ENCODE assay signal across 9 mouse cellular contexts in genomic region chr17:85800357-85801078, GRCm38 (mm10).
DNase-seq lines count a peak whose midpoint lies in the region; ATAC-seq and TF ChIP-seq lines count a peak whose summit lies in the region.
"Had no signal": no experiment of that assay in that cellular context is flagged by ENCODE, and none has a peak within 500 bp of the region (broad histone marks: within the 10 kb centered on the region; RNA-seq: fewer than 3 reads in every experiment).

No protein-coding gene starts in this region.

- H3K9ac ChIP-seq in liver, embryonic 14.5 days (replicated peaks) = no peak overlapping the region
- H3K9ac ChIP-seq in stomach, postnatal 0 days (ENCODE audit: low read length) = peak overlapping the region; percentile 67

- H3K4me2 ChIP-seq in liver, embryonic 14.5 days (ENCODE audit: low read depth) = peak overlapping the region; percentile 45
- H3K4me2 ChIP-seq in stomach, postnatal 0 days (replicated peaks; ENCODE audit: low read depth) = peak overlapping the region; percentile 78

- intact Hi-C loops in gastrocnemius, adult 2 months (cut with DNase I) = loop anchor here (2.0 kb wide), 1 partner anchor 118 kb away; no protein-coding TSS in a partner anchor

- H3K4me1 ChIP-seq in liver, embryonic 14.5 days (replicated peaks; ENCODE audit: control insufficient read depth in 2 of 2, insufficient read depth in 2 of 2, low read length in 1 of 2) = no peaks in the 10 kb centered on the region
- H3K4me1 ChIP-seq in stomach, postnatal 0 days (replicated peaks; ENCODE audit: control insufficient read depth, insufficient read depth) = no peaks in the 10 kb centered on the region

- ATAC-seq in cerebellum, adult (ENCODE audit: insufficient number of reproducible peaks, low FRiP score, low TSS enrichment) = no peak
- ATAC-seq in liver, embryonic 14.5 days (ENCODE audit: insufficient read depth) = no peak
- ATAC-seq in stomach, postnatal 0 days (ENCODE audit: low FRiP score, low TSS enrichment) = 0 out of 2 replicates have a peak, but pooled peaks have one; percentile 38
- ATAC-seq in erythroid progenitor cell, adult 5-6 weeks (replicated peaks; ENCODE audit: low FRiP score, poor library complexity, severe bottlenecking) = no peak

- H3K36me3 ChIP-seq in liver, embryonic 14.5 days (replicated peaks; ENCODE audit: control insufficient read depth, insufficient read depth, low read depth) = no peaks in the 10 kb centered on the region
- H3K36me3 ChIP-seq in stomach, postnatal 0 days (ENCODE audit: control insufficient read depth, insufficient read depth, low read length) = no peaks in the 10 kb centered on the region

- 2% methylated on average over 44 of the region's 44 CpGs for WGBS in liver, embryonic 14.5 days (ENCODE audit: insufficient replicate concordance)
- WGBS in stomach, postnatal 0 days = 15% methylated on average over 44 of the region's 44 CpGs

- H3K27me3 ChIP-seq in liver, embryonic 14.5 days (ENCODE audit: control insufficient read depth, insufficient read depth, low read length) = peaks cover 42% of the 10 kb centered on the region
- no peaks in the 10 kb centered on the region for H3K27me3 ChIP-seq in stomach, postnatal 0 days (ENCODE audit: control insufficient read depth, insufficient read depth, low read length)

- peak overlapping the region; percentile 86 for H3K27ac ChIP-seq in gastrocnemius, adult 2 months
- H3K27ac ChIP-seq in liver, embryonic 14.5 days = no peak overlapping the region
- H3K27ac ChIP-seq in stomach, postnatal 0 days (replicated peaks) = peak overlapping the region; percentile 53

- no peaks in the 10 kb centered on the region for H3K9me3 ChIP-seq in liver, embryonic 14.5 days (ENCODE audit: control insufficient read depth, low read length)
- no peaks in the 10 kb centered on the region for H3K9me3 ChIP-seq in stomach, postnatal 0 days (ENCODE audit: control insufficient read depth, low read length)

- H3K4me3 ChIP-seq in gastrocnemius, adult 2 months = peak overlapping the region; percentile 78
- H3K4me3 ChIP-seq in liver, embryonic 14.5 days (ENCODE audit: insufficient read depth in 1 of 2, low read depth in 2 of 2, low read length in 2 of 2) = peak overlapping the region in 1 of 2 experiments; percentile 4; a peak in 1 of 4 replicates
- H3K4me3 ChIP-seq in stomach, postnatal 0 days (ENCODE audit: low read depth, low read length) = peak overlapping the region; percentile 48
- H3K4me3 ChIP-seq: erythroblast, embryonic 14.5 days had no signal

- no peak; the same call in 1 of the 2 replicates for TF ChIP-seq CTCF in gastrocnemius, adult 2 months (IDR thresholded peaks at IDR 0.05)
- TF ChIP-seq CTCF in liver, embryonic 14.5 days (IDR thresholded peaks at IDR 0.05; ENCODE audit: low read depth) = no peak
- no peak for TF ChIP-seq CTCF in stomach, postnatal 0 days (IDR thresholded peaks at IDR 0.05; ENCODE audit: low read depth)

- TF ChIP-seq EP300 in liver, embryonic 14.5 days (IDR thresholded peaks at IDR 0.05; ENCODE audit: low read depth) = no peak
- TF ChIP-seq EP300 in stomach, postnatal 0 days (optimal IDR thresholded peaks at IDR 0.05) = no peak

- DNase-seq in cerebellum, postnatal 14 days = peak; percentile 13 to 14
- DNase-seq in ES-CJ7 (ENCODE audit: low read depth, low spot score) = peak; percentile 25
- peak; percentile 57 for DNase-seq in gastrocnemius, adult 2 months
- no peak for DNase-seq in liver, embryonic 14.5 days (ENCODE audit: low read depth in 3 of 3, low spot score in 3 of 3)
- no peak for DNase-seq in stomach, postnatal 0 days (ENCODE audit: low spot score)
- DNase-seq in urinary bladder, postnatal 10 days (ENCODE audit: low spot score) = no peak

Comparison
In these comparisons a context has a peak if more than half of its experiments do, and no peak if none do; other contexts are left out.
1. DNase-seq: peak in cerebellum, postnatal 14 days (2 of 2), ES-CJ7 (single experiment) and gastrocnemius, adult 2 months (single experiment); none in liver, embryonic 14.5 days (0 of 3), stomach, postnatal 0 days (single experiment) and urinary bladder, postnatal 10 days (single experiment).